Mouse (Mus musculus) ES-Bruce4 (cell line): ENCODE measurements at regions not wholly inside any gene's neighbourhood (a gene's known extent, or its start where the extent isn't known, plus 50 kb on each side); places are given as distances from the start of the nearest gene placed in this dataset.
"Not testable (repeated sequence)": the region's sequence is repeated elsewhere in the genome, so short reads cannot be mapped to it uniquely, and the experiment has no call there.

ENCODE experiments used
- H3K27ac ChIP-seq: 2 replicates; pipeline ENCODE4 v1.5.1; 2012; ENCODE audit warnings: low read length, inconsistent platforms; ENCODE audit not compliant: insufficient read depth
- H3K27me3 ChIP-seq: 2 replicates; pipeline ENCODE4 v1.6.1; 2012; ENCODE audit warnings: mild to moderate bottlenecking, low read length, inconsistent platforms; ENCODE audit not compliant: control insufficient read depth, poor library complexity, insufficient read depth, severe bottlenecking
- H3K36me3 ChIP-seq: 2 replicates; pipeline ENCODE4 v1.6.1; 2012; ENCODE audit warnings: inconsistent platforms, mild to moderate bottlenecking, low read length, moderate library complexity; ENCODE audit not compliant: control insufficient read depth, poor library complexity, insufficient read depth, severe bottlenecking
- H3K4me1 ChIP-seq: one replicate; pipeline ENCODE4 v1.8.1; 2011; ENCODE audit warnings: low read length; ENCODE audit not compliant: control insufficient read depth, insufficient read depth
- H3K4me3 ChIP-seq: 2 replicates; pipeline ENCODE4 v1.5.1; 2011; ENCODE audit warnings: low read depth, mild to moderate bottlenecking, low read length
- H3K9ac ChIP-seq: 2 replicates; pipeline ENCODE4 v1.6.1; 2012; ENCODE audit warnings: low read depth, mild to moderate bottlenecking, inconsistent platforms; ENCODE audit not compliant: poor library complexity, severe bottlenecking
- H3K9me3 ChIP-seq: replicated peaks from 2 replicates; pipeline ENCODE4 v1.6.1; 2012; ENCODE audit warnings: mild to moderate bottlenecking, low read length, inconsistent platforms; ENCODE audit not compliant: control insufficient read depth, poor library complexity, insufficient read depth, severe bottlenecking
- CTCF ChIP-seq: IDR thresholded peaks from one replicate; pipeline ENCODE4 v1.8.1; 2011; ENCODE audit warnings: low read depth, low read length
- EP300 ChIP-seq: IDR thresholded peaks from 2 replicates; pipeline ENCODE4 v1.6.1; 2011; ENCODE audit warnings: low read depth, low read length; ENCODE audit not compliant: insufficient read depth
- POLR2A ChIP-seq: IDR thresholded peaks from one replicate; pipeline ENCODE4 v1.8.1; 2011; ENCODE audit warnings: low read length; ENCODE audit not compliant: insufficient read depth

GRCm38 (mm10) chr13:85926323-85926722 is 120.4 kb downstream of the Cox7c start:
- Histone ChIP-seq H3K36me3 (no peaks in the 10 kb centered on the region), H3K4me3 (no peak overlapping the region), H3K9ac (no peak overlapping the region), H3K4me1 (peaks cover 2% of the 10 kb centered on the region), H3K27ac (no peak overlapping the region), H3K9me3 (peaks cover 27% of the 10 kb centered on the region), H3K27me3 (no peaks in the 10 kb centered on the region)
- TF ChIP-seq CTCF = no peak
- TF ChIP-seq EP300 = no peak
- TF ChIP-seq POLR2A = no peak

GRCm38 (mm10) chr13:85922696-85923095 is 124.0 kb downstream of the Cox7c start:
- Histone ChIP-seq H3K27me3 (no peaks in the 10 kb centered on the region), H3K36me3 (no peaks in the 10 kb centered on the region), H3K4me3 (no peak overlapping the region), H3K27ac (peak overlapping the region; percentile 72; the same call in 1 of the 2 replicates), H3K4me1 (peaks cover 2% of the 10 kb centered on the region), H3K9ac (no peak overlapping the region), H3K9me3 (peaks cover 30% of the 10 kb centered on the region)
- TF ChIP-seq EP300 = no peak
- TF ChIP-seq POLR2A = no peak
- TF ChIP-seq CTCF = no peak

DNA sequence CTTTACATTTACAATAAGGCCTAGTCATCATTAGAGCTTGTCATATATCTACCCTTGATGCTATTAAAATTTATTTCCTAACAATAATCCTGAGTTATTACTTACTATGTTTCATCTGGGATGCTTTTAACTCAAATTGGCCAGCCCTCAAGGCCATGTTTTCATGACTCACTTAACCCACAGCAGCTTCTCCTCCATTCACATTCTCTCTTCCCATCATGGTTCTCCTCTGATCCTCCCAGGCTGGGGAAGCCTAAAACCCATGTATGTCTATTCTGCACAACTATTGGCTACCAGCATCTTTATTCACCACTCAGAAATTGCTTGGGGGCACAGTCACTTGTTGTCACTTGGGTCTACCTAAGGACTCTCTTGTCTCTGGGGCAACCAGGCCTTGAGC is 144.9 kb downstream of the Cox7c start:
- H3K4me3 ChIP-seq = no peak overlapping the region
- no peaks in the 10 kb centered on the region for H3K4me1 ChIP-seq
- no peaks in the 10 kb centered on the region for H3K27me3 ChIP-seq
- no peaks in the 10 kb centered on the region for H3K36me3 ChIP-seq
- H3K9ac ChIP-seq = no peak overlapping the region
- no peak for TF ChIP-seq CTCF
- no peak for TF ChIP-seq EP300
- TF ChIP-seq POLR2A = no peak
- H3K27ac ChIP-seq = no peak overlapping the region
- no peaks in the 10 kb centered on the region for H3K9me3 ChIP-seq

GRCm38 (mm10) chr13:85897656-85898055 is 149.0 kb downstream of the Cox7c start:
- TF ChIP-seq EP300 (no peak), CTCF (no peak), POLR2A (no peak)
- no peaks in the 10 kb centered on the region for H3K36me3 ChIP-seq

DNA sequence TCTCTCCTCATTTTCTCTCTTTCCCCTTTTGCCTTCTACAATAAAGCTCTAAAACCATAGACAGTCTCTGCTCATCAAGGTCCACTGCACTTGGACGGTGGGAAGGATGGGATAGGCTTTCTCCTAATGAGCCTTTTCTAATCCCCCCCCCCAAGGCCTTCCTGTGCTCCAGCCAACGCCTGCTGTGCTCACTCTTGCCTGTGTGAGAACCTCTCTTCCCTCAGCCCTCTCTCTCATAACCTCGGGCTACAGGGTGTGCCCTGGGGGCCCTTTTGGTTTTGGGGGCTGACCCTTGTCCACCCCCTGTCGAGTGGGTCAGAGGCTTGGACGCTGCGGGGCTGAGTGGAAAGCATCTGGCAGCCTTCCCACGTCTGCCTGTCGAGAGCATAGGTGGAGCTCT is 151.6 kb downstream of the Cox7c start:
- no peaks in the 10 kb centered on the region for H3K27me3 ChIP-seq
- no peak overlapping the region for H3K9ac ChIP-seq
- H3K27ac ChIP-seq = no peak overlapping the region
- H3K36me3 ChIP-seq = no peaks in the 10 kb centered on the region
- TF ChIP-seq CTCF = no peak
- TF ChIP-seq POLR2A = no peak
- TF ChIP-seq EP300 = no peak
- no peaks in the 10 kb centered on the region for H3K4me1 ChIP-seq
- peaks cover 18% of the 10 kb centered on the region for H3K9me3 ChIP-seq
- no peak overlapping the region for H3K4me3 ChIP-seq

More at GRCm38 (mm10) chr13:85897656-85898055, 149.0 kb downstream of the Cox7c start:
- no peak overlapping the region for H3K9ac ChIP-seq
- H3K4me1 ChIP-seq = no peaks in the 10 kb centered on the region
- H3K27ac ChIP-seq = no peak overlapping the region
- H3K9me3 ChIP-seq = peaks cover 18% of the 10 kb centered on the region
- H3K27me3 ChIP-seq = no peaks in the 10 kb centered on the region
- H3K4me3 ChIP-seq = no peak overlapping the region

GRCm38 (mm10) chr13:85889846-85890245 is 156.9 kb downstream of the Cox7c start:
- H3K36me3 ChIP-seq, H3K4me3 ChIP-seq, H3K4me1 ChIP-seq, H3K27me3 ChIP-seq, H3K27ac ChIP-seq, H3K9me3 ChIP-seq, H3K9ac ChIP-seq: not testable (repeated sequence)
